Mouse (Mus musculus): ENCODE data around the gene Nfix. TPM values are rescaled to one million over a fixed set of nuclear protein-coding genes. Genes with fewer than 3 reads are reported as not detected.

Nfix gene
- total RNA-seq, 2 experiments from 2014 or later = 276 to 280 TPM

Other genes starting within 250 kb of the Nfix start
- gene Ier2, start 137.5 kb downstream of the Nfix start, total RNA-seq (2021) = 10 to 100 TPM; 26.2 to 29.4 TPM
- 10 to 100 TPM; 32.5 to 35.2 TPM for gene Trmt1, start 114.0 kb downstream of the Nfix start, total RNA-seq (2021)
- 10 to 100 TPM; 35.6 to 40.5 TPM for gene Nacc1, start 112.5 kb downstream of the Nfix start, total RNA-seq (2021)
- gene Lyl1, start 98.9 kb downstream of the Nfix start, total RNA-seq (2021) = 1 to 10 TPM; 5.8 to 6.7 TPM
- under 1 TPM; 0.54 to 0.69 TPM for gene G430095P16Rik, start 77.3 kb downstream of the Nfix start, total RNA-seq (2021)
- gene Dand5, start 22.5 kb upstream of the Nfix start, total RNA-seq (2021) = 1 to 10 TPM; 6.1 to 6.4 TPM
- gene Gadd45gip1, start 31.2 kb upstream of the Nfix start, total RNA-seq (2021) = 10 to 100 TPM; 23.0 to 25.0 TPM
- gene Rad23a, start 40.3 kb upstream of the Nfix start, total RNA-seq (2021) = 10 to 100 TPM; 78.9 to 79.9 TPM
- 100 to 1,000 TPM; 262 to 331 TPM for gene Calr, start 46.6 kb upstream of the Nfix start, total RNA-seq (2021)
- 10 to 100 TPM; 23.7 to 27.8 TPM for gene Farsa, start 56.6 kb upstream of the Nfix start, total RNA-seq (2021)
- gene Syce2, start 71.8 kb upstream of the Nfix start, total RNA-seq (2021) = 1 to 10 TPM; 2.2 to 3.7 TPM
- gene Gcdh, start 93.6 kb upstream of the Nfix start, total RNA-seq (2021) = 10 to 100 TPM; 41.4 to 42.0 TPM
- not detected for gene Klf1, start 101.6 kb upstream of the Nfix start, total RNA-seq (2021)
- gene Dnase2a, start 108.2 kb upstream of the Nfix start, total RNA-seq (2021) = 1 to 10 TPM; 5.9 to 7.3 TPM
- not detected for gene Mast1, start 137.0 kb upstream of the Nfix start, total RNA-seq (2021)
- not detected for gene Rtbdn, start 146.6 kb upstream of the Nfix start, total RNA-seq (2021)
- gene Gm49661, start 169.1 kb upstream of the Nfix start, total RNA-seq (2021) = 1 to 10 TPM; 1.1 to 2.7 TPM
- gene Prdx2, start 169.2 kb upstream of the Nfix start, total RNA-seq (2021) = 100 to 1,000 TPM; 627 to 727 TPM
- 10 to 100 TPM; 39.7 to 50.7 TPM for gene Rnaseh2a, start 169.4 kb upstream of the Nfix start, total RNA-seq (2021)
- 10 to 100 TPM; 11.2 to 13.9 TPM for gene Junb, start 178.4 kb upstream of the Nfix start, total RNA-seq (2021)
- gene Hook2, start 190.3 kb upstream of the Nfix start, total RNA-seq (2021) = 1 to 10 TPM; 1.6 to 2.0 TPM
- gene Best2, start 214.2 kb upstream of the Nfix start, total RNA-seq (2021) = not detected
- 10 to 100 TPM; 65.7 to 67.1 TPM for gene Asna1, start 224.9 kb upstream of the Nfix start, total RNA-seq (2021)
- 10 to 100 TPM; 90.8 to 99.1 TPM for gene Trir, start 226.5 kb upstream of the Nfix start, total RNA-seq (2021)
- 10 to 100 TPM; 28.0 to 42.2 TPM for gene Tnpo2, start 236.6 kb upstream of the Nfix start, total RNA-seq (2021)

Data from heart, postnatal 14 days (tissue).